Mouse (Mus musculus) testis, postnatal 14 days (tissue): ENCODE measurements around the gene Mast3.
A peak's percentile ranks its signal among the peaks of the same experiment; 100 is the strongest.

Experiments
- DNase-seq: peaks from one replicate; pipeline ENCODE4 v3.0.0; 2021; ENCODE audit warnings: low spot score

Mast3 gene

GRCm38 (mm10) chr8:70743656-70744590 lies 60.9 kb downstream of the Mast3 start:
- peak; percentile 66 for DNase-seq

DNA sequence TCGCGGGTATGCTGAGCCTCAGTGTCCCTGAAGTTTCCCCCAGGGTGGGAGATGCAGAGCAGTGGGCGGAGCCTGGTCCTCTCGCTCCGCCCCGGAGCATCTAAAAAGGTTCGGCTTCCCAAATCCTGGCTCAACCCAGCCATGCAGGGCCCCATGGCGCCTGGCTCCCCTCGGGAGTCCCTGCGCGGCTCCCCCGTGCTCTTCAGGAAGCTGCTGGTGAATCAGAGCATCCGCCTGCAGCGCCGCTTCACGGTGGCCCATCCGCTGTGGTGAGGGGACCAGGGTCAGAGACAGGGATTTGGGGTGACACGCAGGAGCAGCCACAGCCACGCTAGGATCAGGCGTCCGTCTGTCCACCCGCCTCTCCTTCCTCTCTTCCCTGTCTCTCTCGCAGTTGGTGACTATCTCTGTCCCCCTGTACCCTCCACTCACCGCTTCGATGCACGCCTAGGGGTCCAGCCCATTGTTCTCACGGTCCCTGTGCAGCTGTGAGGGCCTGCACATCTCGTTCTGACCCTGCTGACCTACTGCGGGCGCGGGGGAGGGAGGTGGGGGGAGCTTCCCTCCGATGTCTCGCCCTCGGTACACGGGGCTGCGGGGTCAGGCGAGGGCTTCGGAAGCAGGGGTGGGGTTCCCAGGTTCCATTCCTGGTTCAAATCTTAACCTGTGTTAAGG lies 61.7 kb downstream of the Mast3 start:
- DNase-seq = no peak

DNA sequence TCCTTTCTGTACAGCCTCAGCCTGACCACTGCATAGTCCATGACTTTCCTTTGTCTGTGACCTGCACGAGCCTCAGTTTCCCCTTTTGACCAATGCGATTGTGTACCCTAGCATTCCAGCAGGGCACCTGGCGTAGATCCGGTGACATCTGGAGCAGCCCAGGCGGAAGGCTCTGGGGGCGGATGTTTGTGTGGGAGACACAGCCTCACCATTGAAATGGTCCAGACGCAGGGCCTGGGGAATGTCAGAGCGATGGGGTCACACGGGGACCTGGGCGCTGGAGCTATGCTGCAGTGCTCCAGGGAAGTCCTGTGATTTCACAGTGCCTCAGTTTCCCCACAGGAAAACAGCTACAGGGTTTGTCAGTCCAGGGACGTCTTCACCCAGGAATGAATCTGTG lies 62.7 kb downstream of the Mast3 start:
- DNase-seq = no peak

- DNase-seq = no peak
Observed at GRCm38 (mm10) chr8:70741661-70742060, 63.2 kb downstream of the Mast3 start.

GRCm38 (mm10) chr8:70738211-70738610 lies 66.6 kb downstream of the Mast3 start:
- DNase-seq = no peak

DNA sequence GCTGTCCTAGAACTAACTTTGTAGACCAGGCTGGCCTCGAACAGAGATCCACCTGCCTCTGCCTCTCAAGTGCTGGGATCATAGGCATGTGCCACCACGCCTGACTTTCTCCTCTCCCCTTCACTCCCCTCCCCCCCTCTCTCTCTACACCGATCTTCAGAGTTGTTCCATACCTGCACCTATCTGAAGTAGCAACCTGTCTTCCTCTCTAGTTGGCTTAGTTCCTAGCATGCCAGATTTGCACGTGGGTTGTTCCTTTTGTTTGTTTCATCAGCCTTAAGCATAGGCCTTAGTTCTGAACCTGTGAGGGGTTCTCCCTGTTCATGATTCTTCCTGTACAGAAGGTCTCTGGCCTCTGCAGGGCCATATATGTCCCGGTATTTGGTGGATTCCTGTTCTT lies 67.1 kb downstream of the Mast3 start:
- no peak for DNase-seq

GRCm38 (mm10) chr8:70730956-70731355 lies 73.9 kb downstream of the Mast3 start:
- no peak for DNase-seq

DNA sequence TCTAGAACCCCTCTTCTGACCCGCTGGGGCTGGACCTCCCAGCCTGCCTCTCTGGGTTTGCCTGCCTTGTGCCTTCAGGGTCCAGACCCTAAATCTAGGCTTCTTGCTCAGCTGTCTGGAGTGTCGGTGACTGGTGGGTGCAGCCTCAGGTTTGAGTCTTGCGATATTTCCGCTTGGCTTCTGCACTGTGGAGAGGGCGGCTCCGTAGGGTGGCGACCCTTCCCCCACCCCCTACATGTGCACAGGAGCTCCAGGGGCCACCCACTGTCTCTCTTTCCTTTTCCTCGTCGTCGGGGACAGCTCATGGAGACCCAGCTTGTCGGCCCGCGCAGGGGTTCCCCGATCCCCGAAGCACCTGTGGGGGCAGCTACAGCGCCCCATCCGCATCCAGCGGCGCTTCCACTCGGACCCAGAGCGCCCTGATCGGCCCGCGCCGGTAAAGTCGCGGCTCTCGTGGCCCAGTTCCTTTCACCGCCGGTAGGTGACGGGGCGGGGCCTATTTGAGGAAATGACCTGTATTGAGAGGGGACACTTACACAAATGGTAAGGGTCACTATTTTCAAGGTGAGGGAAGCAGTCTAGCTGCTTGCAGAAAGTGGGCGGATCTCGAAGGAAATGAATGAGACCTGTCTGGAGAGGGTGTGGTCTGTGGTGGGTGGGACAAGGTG lies 74.9 kb downstream of the Mast3 start:
- no peak for DNase-seq
